Mouse (Mus musculus): Measurements from ENCODE around the gene Selenop. TPM values are rescaled to one million over a fixed set of nuclear protein-coding genes. Genes with fewer than 3 reads are reported as not detected.
"Not testable (repeated sequence)": the region's sequence is repeated elsewhere in the genome, so short reads cannot be mapped to it uniquely, and the experiment has no call there.

The Selenop gene
- total and polyA plus RNA-seq, 3 experiments: 3.3 to 16.5 (median 7.3) TPM

DNA sequence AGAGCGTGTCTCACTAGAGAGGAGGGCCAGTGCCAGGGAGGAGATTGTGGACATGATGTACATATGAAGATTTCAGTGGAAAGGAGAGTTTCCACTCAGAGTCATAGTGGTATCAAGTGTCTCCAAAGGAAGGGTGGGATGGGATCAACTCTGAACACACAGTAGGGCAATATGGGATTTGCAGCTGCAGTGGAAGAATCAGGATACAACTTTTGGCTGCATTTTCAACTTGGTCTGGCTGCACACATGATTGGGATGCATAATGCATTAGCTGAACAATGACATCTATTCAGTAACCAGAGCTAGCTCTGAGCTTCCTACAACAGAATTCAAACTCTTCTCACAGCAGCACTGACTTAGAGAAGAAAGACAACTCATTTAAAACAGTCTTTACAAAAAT is 30.4 kb upstream of the Selenop start:
- no peak overlapping the region for H3K9ac ChIP-seq (ENCODE audit: insufficient read depth, low read depth)
- no peak overlapping the region for H3K27ac ChIP-seq (ENCODE audit: insufficient read depth, low read depth)
- no peak for TF ChIP-seq IRF4 (IDR thresholded peaks at IDR 0.05; ENCODE audit: low read depth, low read length)
- no peak for TF ChIP-seq EP300 (IDR thresholded peaks at IDR 0.05; ENCODE audit: low read length)
- no peak for TF ChIP-seq MXI1 (IDR thresholded peaks at IDR 0.05; ENCODE audit: low read depth, low read length)
- no peak for TF ChIP-seq CHD2 (IDR thresholded peaks at IDR 0.05; ENCODE audit: low read length)
- TF ChIP-seq ZC3H11A (IDR thresholded peaks at IDR 0.05; ENCODE audit: low read depth, low read length): no peak
- H3K9me3 ChIP-seq (replicated peaks; ENCODE audit: low read length): no peaks in the 10 kb centered on the region
- DNase-seq (ENCODE audit: extremely low read depth): no peak
- peaks cover 0 to 16% of the 10 kb centered on the region in 2 experiments; a peak in 2 of 4 replicates for H3K4me1 ChIP-seq (ENCODE audit: control insufficient read depth in 1 of 2, insufficient read depth in 2 of 2)
- in situ Hi-C loops (cut with MboI; ENCODE audit: low pct_ligation_motif_present, low pct_unique_long_range_greater_than_20kb, low sequenced_read_pairs) (no loop called here), dilution Hi-C loops (cut with MboI; ENCODE audit: extremely low pct_ligation_motif_present, extremely low pct_unique_long_range_greater_than_20kb, low sequenced_read_pairs) (no loop called here)
- no peak overlapping the region for H3K4me3 ChIP-seq (replicated peaks in 1 of 3; ENCODE audit: low read depth in 2 of 3, low read length in 2 of 3, poor library complexity in 1 of 3)
- H3K36me3 ChIP-seq (replicated peaks in 1 of 2; ENCODE audit: control insufficient read depth in 1 of 2, insufficient read depth in 1 of 2, low read length in 1 of 2): no peaks in the 10 kb centered on the region
- H3K4me2 ChIP-seq (ENCODE audit: insufficient read depth, low read depth, poor library complexity, severe bottlenecking): no peak overlapping the region
- no peaks in the 10 kb centered on the region for H3K27me3 ChIP-seq (replicated peaks)
- H3K79me2 ChIP-seq (replicated peaks; ENCODE audit: control insufficient read depth, extremely low read depth, insufficient read depth, poor library complexity, severe bottlenecking): no peaks in the 10 kb centered on the region

DNA sequence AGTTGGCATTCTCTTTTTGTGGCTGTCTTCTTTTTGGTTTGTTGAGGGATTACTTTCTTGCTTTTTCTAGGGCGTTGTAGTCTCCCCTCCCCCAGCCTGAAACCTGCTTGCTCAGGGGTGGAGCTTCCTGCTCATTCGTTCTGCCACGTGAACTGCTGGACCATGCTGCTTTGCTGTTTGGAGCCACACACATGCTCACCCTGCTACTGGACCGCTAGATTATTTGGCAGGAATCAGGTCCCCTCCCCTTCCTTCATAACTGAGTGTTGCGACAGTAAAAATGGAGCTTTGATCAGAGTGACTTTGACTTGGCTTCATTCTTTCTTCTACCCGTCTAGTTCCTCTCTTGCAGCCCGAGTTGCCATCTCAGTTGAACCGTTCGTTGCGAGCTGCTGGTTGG is 23.3 kb upstream of the Selenop start:
- in situ Hi-C loops (cut with MboI; ENCODE audit: low pct_ligation_motif_present, low pct_unique_long_range_greater_than_20kb, low sequenced_read_pairs); H3K4me2 ChIP-seq (ENCODE audit: insufficient read depth, low read depth, poor library complexity, severe bottlenecking); H3K9ac ChIP-seq (ENCODE audit: insufficient read depth, low read depth); H3K36me3 ChIP-seq (replicated peaks in 1 of 2; ENCODE audit: control insufficient read depth in 1 of 2, insufficient read depth in 1 of 2, low read length in 1 of 2); dilution Hi-C loops (cut with MboI; ENCODE audit: extremely low pct_ligation_motif_present, extremely low pct_unique_long_range_greater_than_20kb, low sequenced_read_pairs); DNase-seq (ENCODE audit: extremely low read depth); H3K27me3 ChIP-seq (replicated peaks); H3K9me3 ChIP-seq (replicated peaks; ENCODE audit: low read length); H3K79me2 ChIP-seq (replicated peaks; ENCODE audit: control insufficient read depth, extremely low read depth, insufficient read depth, poor library complexity, severe bottlenecking); H3K4me1 ChIP-seq (ENCODE audit: control insufficient read depth in 1 of 2, insufficient read depth in 2 of 2); H3K27ac ChIP-seq (ENCODE audit: insufficient read depth, low read depth); H3K4me3 ChIP-seq (replicated peaks in 1 of 3; ENCODE audit: low read depth in 2 of 3, low read length in 2 of 3, poor library complexity in 1 of 3): not testable (repeated sequence)

DNA sequence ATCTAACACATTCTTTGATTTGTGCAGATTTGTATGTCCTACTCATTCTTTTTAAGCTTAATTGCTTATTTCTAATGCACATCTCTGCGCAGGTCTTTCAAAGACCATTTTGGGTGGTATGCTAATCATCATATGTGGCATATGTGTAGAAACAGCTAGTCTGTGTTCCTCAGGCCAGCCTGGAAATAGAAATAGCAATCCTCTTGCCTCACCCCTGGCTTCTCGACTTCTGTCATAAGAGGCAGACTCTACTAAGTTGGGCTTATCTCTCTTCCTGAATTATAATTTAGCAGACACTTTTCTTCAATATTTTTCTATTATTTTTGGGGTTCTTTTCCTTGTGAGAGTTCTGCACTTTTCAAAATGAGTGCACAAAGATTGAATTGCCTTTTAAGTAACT is 17.7 kb upstream of the Selenop start:
- dilution Hi-C loops (cut with MboI; ENCODE audit: extremely low pct_ligation_motif_present, extremely low pct_unique_long_range_greater_than_20kb, low sequenced_read_pairs): no loop called here
- Histone ChIP-seq H3K9ac (ENCODE audit: insufficient read depth, low read depth) (no peak overlapping the region), H3K27ac (ENCODE audit: insufficient read depth, low read depth) (no peak overlapping the region), H3K79me2 (replicated peaks; ENCODE audit: control insufficient read depth, extremely low read depth, insufficient read depth, poor library complexity, severe bottlenecking) (no peaks in the 10 kb centered on the region), H3K9me3 (replicated peaks; ENCODE audit: low read length) (no peaks in the 10 kb centered on the region), H3K27me3 (replicated peaks) (no peaks in the 10 kb centered on the region), H3K4me3 (replicated peaks in 1 of 3; ENCODE audit: low read depth in 2 of 3, low read length in 2 of 3, poor library complexity in 1 of 3) (no peak overlapping the region), H3K4me1 (ENCODE audit: control insufficient read depth in 1 of 2, insufficient read depth in 2 of 2) (no peaks in the 10 kb centered on the region), H3K36me3 (replicated peaks in 1 of 2; ENCODE audit: control insufficient read depth in 1 of 2, insufficient read depth in 1 of 2, low read length in 1 of 2) (no peaks in the 10 kb centered on the region), H3K4me2 (ENCODE audit: insufficient read depth, low read depth, poor library complexity, severe bottlenecking) (no peak overlapping the region)
- TF ChIP-seq USF2 (conservative IDR thresholded peaks at IDR 0.05; ENCODE audit: low read depth, low read length) (no peak), ZNF384 (IDR thresholded peaks at IDR 0.05; ENCODE audit: low read depth, low read length) (no peak), ZKSCAN1 (IDR thresholded peaks at IDR 0.05; ENCODE audit: borderline replicate concordance, low read depth, low read length) (no peak), ELF1 (IDR thresholded peaks at IDR 0.05; ENCODE audit: low read depth, low read length) (no peak), MXI1 (IDR thresholded peaks at IDR 0.05; ENCODE audit: low read depth, low read length) (no peak), USF1 (IDR thresholded peaks at IDR 0.05; ENCODE audit: low read depth, low read length) (no peak), ZMIZ1 (IDR thresholded peaks at IDR 0.05; ENCODE audit: low read depth, low read length) (no peak), UBTF (IDR thresholded peaks at IDR 0.05; ENCODE audit: low read depth, low read length) (no peak), CHD2 (IDR thresholded peaks at IDR 0.05; ENCODE audit: low read length) (no peak), EP300 (IDR thresholded peaks at IDR 0.05; ENCODE audit: low read length) (no peak), MYC (IDR thresholded peaks at IDR 0.05; ENCODE audit: low read depth, low read length) (no peak), POLR2A (IDR thresholded peaks at IDR 0.05; ENCODE audit: low read depth, low read length) (no peak), KAT2A (IDR thresholded peaks at IDR 0.05; ENCODE audit: insufficient replicate concordance, low read length) (no peak), RAD21 (IDR thresholded peaks at IDR 0.05; ENCODE audit: low read depth, low read length) (no peak), IRF4 (IDR thresholded peaks at IDR 0.05; ENCODE audit: low read depth, low read length) (no peak), MEF2A (IDR thresholded peaks at IDR 0.05; ENCODE audit: borderline replicate concordance, low read depth, low read length) (no peak), GABPA (IDR thresholded peaks at IDR 0.05; ENCODE audit: insufficient replicate concordance, low read depth, low read length) (no peak), JUN (IDR thresholded peaks at IDR 0.05; ENCODE audit: insufficient read depth, low read depth, low read length) (no peak), TBP (conservative IDR thresholded peaks at IDR 0.05; ENCODE audit: low read depth, low read length) (no peak), MAX (IDR thresholded peaks at IDR 0.05; ENCODE audit: low read length) (no peak)
- no peak for DNase-seq (ENCODE audit: extremely low read depth)
- in situ Hi-C loops (cut with MboI; ENCODE audit: low pct_ligation_motif_present, low pct_unique_long_range_greater_than_20kb, low sequenced_read_pairs): no loop called here

Data from CH12.LX (cell line).